Mouse (Mus musculus) midbrain, embryonic 12.5 days (tissue): ENCODE data around the gene Frmd4b. TPM values are rescaled to one million over a fixed set of nuclear protein-coding genes. Genes with fewer than 3 reads are reported as not detected.

Source experiments
- ATAC-seq: fragments of 200-750 bp; cut with Nextera tagmentation; 2 replicates; pipeline ENCODE4 v1.8.0; 2017; ENCODE audit warnings: low read depth, moderate TSS enrichment, moderate library complexity; ENCODE audit not compliant: low FRiP score
- H3K27ac ChIP-seq: fragments of 300-500 bp; sonication (generic); replicated peaks from 2 replicates; pipeline ENCODE4 v1.5.1; 2016; ENCODE audit warnings: mild to moderate bottlenecking
- H3K27me3 ChIP-seq: fragments of 300-500 bp; sonication (generic); 2 replicates; pipeline ENCODE4 v1.6.1; 2016; ENCODE audit warnings: mild to moderate bottlenecking
- H3K36me3 ChIP-seq: fragments of 300-500 bp; sonication (generic); 2 replicates; pipeline ENCODE4 v1.6.1; 2016
- H3K4me1 ChIP-seq: fragments of 300-500 bp; sonication (generic); 2 replicates; pipeline ENCODE4 v1.6.1; 2016
- H3K4me2 ChIP-seq: fragments of 300-500 bp; sonication (generic); replicated peaks from 2 replicates; pipeline ENCODE4 v1.6.1; 2016; ENCODE audit warnings: mild to moderate bottlenecking, moderate library complexity
- H3K4me3 ChIP-seq: fragments of 300-500 bp; sonication (generic); 2 replicates; pipeline ENCODE4 v1.5.1; 2016; ENCODE audit warnings: mild to moderate bottlenecking
- H3K9ac ChIP-seq: fragments of 300-500 bp; sonication (generic); replicated peaks from 2 replicates; pipeline ENCODE4 v1.6.1; 2016; ENCODE audit warnings: mild to moderate bottlenecking, moderate library complexity
- H3K9me3 ChIP-seq: fragments of 300-500 bp; sonication (generic); 2 replicates; pipeline ENCODE4 v1.6.1; 2016; ENCODE audit warnings: mild to moderate bottlenecking
- WGBS: fragments of 180-500 bp; shearing (Covaris S2); methylation state at CpG from one replicate; pipeline ENCODE4 v1.1.7; 2016; 5-methylcytosine and 5-hydroxymethylcytosine counted together
- polyA plus RNA-seq: library from polyadenylated mRNA; unstranded; fragments of >200 nt; fragmentation: Nextera tagmentation; extraction: Ambion mirVana; gene quantifications from 2 replicates; pipeline ENCODE4 v1.2.1, GENCODE M21; 2016

Gene Frmd4b
- polyA plus RNA-seq, 1 experiment from 2014 or later = 33.8 TPM

DNA sequence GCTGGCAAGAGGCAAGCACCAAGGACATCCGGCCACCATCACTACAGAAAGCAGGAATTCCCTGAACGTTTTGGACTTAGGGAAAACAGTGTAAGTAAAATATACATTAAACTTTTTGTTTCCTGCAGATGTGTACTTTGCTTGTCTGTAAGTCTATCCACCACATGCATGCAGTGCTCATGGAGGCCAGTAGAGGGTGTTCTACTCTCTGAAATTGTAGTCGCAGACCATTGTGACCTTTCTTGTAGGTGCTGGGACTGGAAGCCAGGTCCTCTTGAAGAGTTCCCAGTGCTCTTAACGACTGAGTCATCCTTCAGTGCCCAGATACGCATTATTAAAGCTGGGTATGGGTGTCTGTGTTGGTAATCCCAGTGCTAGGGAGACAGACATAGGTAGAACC is 126.3 kb downstream of the Frmd4b start:
- no peaks in the 10 kb centered on the region for H3K36me3 ChIP-seq
- no peak overlapping the region for H3K27ac ChIP-seq
- no peak overlapping the region for H3K9ac ChIP-seq
- H3K27me3 ChIP-seq = peaks cover 27% of the 10 kb centered on the region
- no peak overlapping the region for H3K4me3 ChIP-seq
- H3K4me2 ChIP-seq = no peak overlapping the region
- WGBS = 91% methylated on average over 5 of the region's 5 CpGs
- no peaks in the 10 kb centered on the region for H3K9me3 ChIP-seq
- H3K4me1 ChIP-seq = peaks cover 24% of the 10 kb centered on the region
- no peak for ATAC-seq

- Histone ChIP-seq H3K9me3 (no peaks in the 10 kb centered on the region), H3K36me3 (no peaks in the 10 kb centered on the region), H3K27ac (no peak overlapping the region), H3K4me3 (no peak overlapping the region), H3K4me2 (no peak overlapping the region), H3K4me1 (peaks cover 24% of the 10 kb centered on the region), H3K9ac (no peak overlapping the region), H3K27me3 (peaks cover 33% of the 10 kb centered on the region)
- WGBS = 26% methylated on average over 7 of the region's 7 CpGs
- ATAC-seq = 0 out of 2 replicates have a peak, but pooled peaks have one; percentile 56
Observed at GRCm38 (mm10) chr6:97488821-97489220, 128.5 kb downstream of the Frmd4b start.

DNA sequence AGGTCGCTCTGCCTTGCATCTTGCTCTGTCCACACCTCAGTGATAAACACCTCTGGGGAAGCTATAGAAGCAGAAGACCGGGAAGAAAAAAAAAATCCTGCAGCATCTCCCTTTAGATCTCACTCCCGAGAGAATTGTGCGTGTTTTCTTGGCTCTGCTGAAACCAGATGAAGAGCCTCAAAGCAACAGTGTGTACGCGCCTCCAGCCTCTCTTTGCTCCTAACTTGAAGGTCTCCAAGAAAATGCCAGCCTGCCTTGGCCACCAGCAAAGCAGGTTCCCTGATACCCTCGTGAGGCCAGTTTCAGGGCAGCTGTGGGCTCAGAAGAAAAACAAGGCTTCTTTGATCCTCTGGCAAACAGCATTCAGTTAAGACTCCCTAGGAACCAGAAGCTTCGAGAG is 129.1 kb downstream of the Frmd4b start:
- no peaks in the 10 kb centered on the region for H3K36me3 ChIP-seq
- ATAC-seq = no peak

DNA sequence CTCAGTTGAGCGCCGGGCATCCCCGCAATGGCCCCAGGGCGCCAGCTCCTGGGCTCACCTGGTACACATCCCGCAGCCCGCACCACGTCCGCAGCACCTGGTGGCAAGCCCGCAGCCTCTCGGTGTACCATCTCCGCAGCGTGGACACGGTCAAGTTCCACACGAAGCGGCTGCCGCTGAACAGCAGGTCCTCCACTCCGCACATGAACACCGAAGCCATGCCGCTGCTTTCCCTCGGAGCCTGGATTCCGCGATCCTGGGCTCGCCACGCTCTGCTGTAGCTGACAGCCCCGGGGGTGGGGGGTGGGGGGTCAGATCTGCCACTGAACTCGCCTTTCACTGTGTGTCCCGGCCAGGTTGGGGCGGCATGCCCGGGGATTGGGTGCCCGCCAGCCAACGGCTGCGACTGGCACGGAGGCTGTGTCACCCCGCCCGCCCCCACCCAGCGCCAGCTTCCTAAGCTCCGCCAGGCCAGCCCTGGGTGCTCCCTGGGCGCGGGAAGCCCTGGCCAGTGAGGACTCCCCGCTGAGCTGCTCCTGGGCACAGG is 129.7 kb downstream of the Frmd4b start:
- peaks cover 33% of the 10 kb centered on the region for H3K27me3 ChIP-seq
- peak overlapping the region; percentile 54 for H3K9ac ChIP-seq
- no peaks in the 10 kb centered on the region for H3K9me3 ChIP-seq
- under 1% methylated on average over 38 of the region's 40 CpGs for WGBS
- ATAC-seq = peak; percentile 65
- no peak overlapping the region for H3K27ac ChIP-seq
- H3K4me2 ChIP-seq = peak overlapping the region; percentile 98
- H3K4me3 ChIP-seq = peak overlapping the region; percentile 45
- H3K36me3 ChIP-seq = no peaks in the 10 kb centered on the region
- H3K4me1 ChIP-seq = peaks cover 24% of the 10 kb centered on the region

More for the DNA sequence above, 129.1 kb downstream of the Frmd4b start:
- H3K27ac ChIP-seq = no peak overlapping the region
- H3K4me3 ChIP-seq = peak overlapping the region; percentile 45; the same call in 1 of the 2 replicates
- WGBS = 15% methylated on average over 8 of the region's 8 CpGs
- no peak overlapping the region for H3K9ac ChIP-seq
- H3K4me2 ChIP-seq = peak overlapping the region; percentile 98
- H3K9me3 ChIP-seq = no peaks in the 10 kb centered on the region
- H3K4me1 ChIP-seq = peaks cover 24% of the 10 kb centered on the region
- peaks cover 33% of the 10 kb centered on the region for H3K27me3 ChIP-seq

GRCm38 (mm10) chr6:97486813-97487361 is 130.5 kb downstream of the Frmd4b start:
- no peak overlapping the region for H3K27ac ChIP-seq
- H3K4me1 ChIP-seq = peaks cover 24% of the 10 kb centered on the region
- H3K4me3 ChIP-seq = peak overlapping the region; percentile 45
- no peaks in the 10 kb centered on the region for H3K36me3 ChIP-seq
- H3K27me3 ChIP-seq = peaks cover 33% of the 10 kb centered on the region
- H3K9me3 ChIP-seq = no peaks in the 10 kb centered on the region
- 15% methylated on average over 11 of the region's 11 CpGs for WGBS
- no peak for ATAC-seq
- H3K9ac ChIP-seq = 0 out of 2 replicates have a peak overlapping the region, but pooled peaks have one; percentile 54
- peak overlapping the region; percentile 98 for H3K4me2 ChIP-seq

GRCm38 (mm10) chr6:97485886-97486386 is 131.4 kb downstream of the Frmd4b start:
- 87% methylated on average over 11 of the region's 11 CpGs for WGBS
- H3K27ac ChIP-seq = no peak overlapping the region
- H3K27me3 ChIP-seq = peaks cover 33% of the 10 kb centered on the region
- H3K9me3 ChIP-seq = no peaks in the 10 kb centered on the region
- no peak for ATAC-seq
- H3K4me1 ChIP-seq = peaks cover 24% of the 10 kb centered on the region
- no peak overlapping the region for H3K9ac ChIP-seq
- no peak overlapping the region for H3K4me3 ChIP-seq
- no peak overlapping the region for H3K4me2 ChIP-seq
- H3K36me3 ChIP-seq = no peaks in the 10 kb centered on the region

GRCm38 (mm10) chr6:97481912-97482311 is 135.4 kb downstream of the Frmd4b start:
- Histone ChIP-seq H3K27ac (no peak overlapping the region), H3K4me1 (peaks cover 12% of the 10 kb centered on the region), H3K27me3 (peaks cover 11% of the 10 kb centered on the region), H3K4me2 (no peak overlapping the region), H3K9me3 (no peaks in the 10 kb centered on the region), H3K36me3 (no peaks in the 10 kb centered on the region), H3K4me3 (no peak overlapping the region), H3K9ac (no peak overlapping the region)
- 85% methylated on average over 6 of the region's 6 CpGs for WGBS
- ATAC-seq = no peak

GRCm38 (mm10) chr6:97478981-97479860 is 138.1 kb downstream of the Frmd4b start:
- H3K4me2 ChIP-seq = no peak overlapping the region
- no peaks in the 10 kb centered on the region for H3K9me3 ChIP-seq
- no peak overlapping the region for H3K4me3 ChIP-seq
- H3K27ac ChIP-seq = no peak overlapping the region
- no peaks in the 10 kb centered on the region for H3K36me3 ChIP-seq
- no peaks in the 10 kb centered on the region for H3K27me3 ChIP-seq
- WGBS = 50% methylated on average over 19 of the region's 19 CpGs
- ATAC-seq = no peak
- H3K4me1 ChIP-seq = peaks cover 9% of the 10 kb centered on the region
- no peak overlapping the region for H3K9ac ChIP-seq

- H3K4me3 ChIP-seq = no peak overlapping the region
- H3K9ac ChIP-seq = no peak overlapping the region
- H3K27ac ChIP-seq = no peak overlapping the region
- H3K4me2 ChIP-seq = no peak overlapping the region
- no peak for ATAC-seq
- no peaks in the 10 kb centered on the region for H3K36me3 ChIP-seq
- 96% methylated on average over 4 of the region's 4 CpGs for WGBS
- no peaks in the 10 kb centered on the region for H3K27me3 ChIP-seq
- H3K4me1 ChIP-seq = no peaks in the 10 kb centered on the region
- H3K9me3 ChIP-seq = no peaks in the 10 kb centered on the region
Observed at GRCm38 (mm10) chr6:97473672-97474071, 143.7 kb downstream of the Frmd4b start.

- H3K27ac ChIP-seq = no peak overlapping the region
- ATAC-seq = no peak
- WGBS = 87% methylated on average over 4 of the region's 4 CpGs
Observed at GRCm38 (mm10) chr6:97472873-97473550, 144.3 kb downstream of the Frmd4b start.

GRCm38 (mm10) chr6:97463898-97464524 is 153.3 kb downstream of the Frmd4b start:
- H3K27ac ChIP-seq = 0 out of 2 replicates have a peak overlapping the region, but pooled peaks have one; percentile 5
- H3K4me3 ChIP-seq = no peak overlapping the region
- peaks cover 6% of the 10 kb centered on the region; the same call in 1 of the 2 replicates for H3K4me1 ChIP-seq
- no peak overlapping the region for H3K4me2 ChIP-seq
- H3K9ac ChIP-seq = no peak overlapping the region
- H3K27me3 ChIP-seq = no peaks in the 10 kb centered on the region
- WGBS = 69% methylated on average over 17 of the region's 17 CpGs
- H3K36me3 ChIP-seq = no peaks in the 10 kb centered on the region
- no peaks in the 10 kb centered on the region for H3K9me3 ChIP-seq
- no peak for ATAC-seq

More at GRCm38 (mm10) chr6:97472873-97473550, 144.3 kb downstream of the Frmd4b start:
- no peaks in the 10 kb centered on the region for H3K36me3 ChIP-seq
- H3K9ac ChIP-seq = no peak overlapping the region
- no peaks in the 10 kb centered on the region for H3K4me1 ChIP-seq
- H3K4me2 ChIP-seq = no peak overlapping the region
- no peaks in the 10 kb centered on the region for H3K27me3 ChIP-seq
- H3K9me3 ChIP-seq = no peaks in the 10 kb centered on the region
- no peak overlapping the region for H3K4me3 ChIP-seq
